Mouse (Mus musculus) layer of hippocampus, adult 6 months (tissue): Measurements from ENCODE around the gene Nfe2. TPM values are rescaled to one million over a fixed set of nuclear protein-coding genes. Genes with fewer than 3 reads are reported as not detected.

Source experiments
- long read RNA-seq, 2 experiments: library from polyadenylated mRNA; unstranded; transcript quantifications; one replicate each; pipeline ENCODE4 v2.0.0; 2019 to 2020
- microRNA-seq: library from miRNA; unstranded; fragments of <30 nt; microRNA quantifications from one replicate; pipeline ENCODE4 v1.2.0, GENCODE M21; 2020
- polyA plus RNA-seq: library from polyadenylated mRNA; unstranded; fragments of <200 nt; fragmentation: Nextera tagmentation; gene quantifications from 2 replicates; pipeline ENCODE4 v1.2.3, GENCODE M21; 2021

The Nfe2 gene
- not detected in 2 replicates for polyA plus RNA-seq
- long read RNA-seq, experiment 1 = 0 reads
- long read RNA-seq, experiment 2 = 0 reads

DNA sequence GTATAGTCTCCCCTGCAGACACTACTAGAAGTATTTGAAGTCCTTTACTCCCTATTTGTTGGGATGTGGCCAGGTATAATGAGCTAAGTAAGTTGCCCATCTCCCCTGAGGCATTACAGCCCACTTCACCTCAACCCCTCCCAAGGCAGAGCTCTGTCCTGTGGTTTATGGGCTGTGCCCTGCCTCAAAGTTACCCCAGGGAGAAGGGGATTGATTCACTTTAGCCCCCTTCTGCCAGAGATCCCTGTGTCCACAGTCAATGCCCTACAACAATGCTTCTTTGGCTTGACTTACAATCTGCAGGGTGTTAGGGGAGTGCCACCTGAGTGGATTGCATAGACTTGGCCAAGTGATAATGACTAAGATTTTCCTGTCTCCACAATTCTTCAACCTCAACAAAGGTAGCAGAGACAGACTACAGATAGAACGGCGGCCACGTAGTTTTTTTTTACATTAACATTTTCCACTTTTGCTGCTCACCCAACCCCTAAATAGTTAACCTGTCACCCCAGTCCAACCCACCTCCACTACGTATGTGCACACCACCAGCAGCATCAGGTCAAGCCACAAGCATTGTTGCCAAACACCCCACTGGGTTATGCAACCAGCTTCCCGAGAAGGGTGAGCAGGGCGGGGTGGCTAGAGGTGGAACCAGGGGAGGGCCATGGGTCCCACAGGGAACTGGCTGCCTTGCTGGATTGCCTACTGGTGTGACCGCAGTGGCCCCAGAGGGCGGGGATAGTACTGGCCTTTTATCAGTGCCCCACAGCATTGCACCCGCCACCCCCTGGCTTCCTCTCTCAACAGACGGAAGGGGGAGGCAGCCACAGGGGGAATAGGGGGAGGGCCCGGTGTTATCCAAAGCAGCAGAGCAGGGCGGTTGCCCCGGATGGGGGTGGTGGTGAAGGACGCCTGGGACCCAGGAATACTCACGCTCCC, at the start of gene Nfe2:
Nfe2 (minus strand) TSS at position 614 of the 939 bp plus-strand sequence.

GRCm38 (mm10) chr15:103272419-103273279, 14.4 kb upstream of the Nfe2 start, which contains the start of gene Copz1:
Gene Copz1 (plus strand): TSS chr15:103272714.

DNA sequence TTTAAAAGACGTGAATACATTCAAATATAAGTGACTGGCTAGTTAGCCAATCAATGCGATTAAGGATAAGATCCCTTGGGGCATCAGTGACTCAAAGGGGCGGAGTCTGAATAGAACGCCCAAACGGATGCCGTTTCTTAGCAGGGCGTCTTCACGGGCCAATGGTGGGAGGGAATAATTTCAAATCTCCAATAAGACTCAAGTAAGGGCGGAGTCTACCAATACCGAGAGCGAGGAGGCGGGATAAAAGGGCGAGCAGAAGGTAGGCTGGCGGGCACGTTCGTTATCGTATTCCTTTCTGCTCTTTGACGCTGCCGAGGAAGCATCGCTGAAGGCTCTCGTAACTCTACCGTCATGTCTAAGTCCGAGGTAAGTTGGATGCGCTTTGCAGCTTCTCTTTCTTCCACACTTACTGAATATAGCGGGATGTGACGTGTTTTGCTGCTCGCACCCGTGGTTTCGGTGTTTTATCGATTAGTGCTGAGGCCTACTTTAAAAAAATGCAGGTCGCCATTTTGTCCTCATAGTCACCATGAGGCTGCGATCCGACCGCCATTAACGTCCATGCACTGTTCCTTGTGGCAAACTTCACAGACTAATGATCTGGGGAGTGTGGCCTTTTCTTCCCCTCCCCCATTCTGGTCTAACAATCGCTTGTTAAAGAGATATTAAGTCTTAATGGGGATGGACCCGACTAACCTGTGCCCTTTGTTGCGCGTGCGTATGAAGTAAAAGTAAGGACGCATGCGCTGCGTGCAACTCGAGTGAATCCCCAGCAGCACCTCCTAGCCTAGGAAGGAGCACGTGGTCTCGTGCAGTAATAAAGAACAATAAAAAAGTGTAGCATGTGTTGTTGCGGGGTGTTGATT, 17.8 kb downstream of the Nfe2 start, which contains the start of gene Hnrnpa1:
Hnrnpa1 (plus strand) TSS at position 273 of the 869 bp plus-strand sequence.

DNA sequence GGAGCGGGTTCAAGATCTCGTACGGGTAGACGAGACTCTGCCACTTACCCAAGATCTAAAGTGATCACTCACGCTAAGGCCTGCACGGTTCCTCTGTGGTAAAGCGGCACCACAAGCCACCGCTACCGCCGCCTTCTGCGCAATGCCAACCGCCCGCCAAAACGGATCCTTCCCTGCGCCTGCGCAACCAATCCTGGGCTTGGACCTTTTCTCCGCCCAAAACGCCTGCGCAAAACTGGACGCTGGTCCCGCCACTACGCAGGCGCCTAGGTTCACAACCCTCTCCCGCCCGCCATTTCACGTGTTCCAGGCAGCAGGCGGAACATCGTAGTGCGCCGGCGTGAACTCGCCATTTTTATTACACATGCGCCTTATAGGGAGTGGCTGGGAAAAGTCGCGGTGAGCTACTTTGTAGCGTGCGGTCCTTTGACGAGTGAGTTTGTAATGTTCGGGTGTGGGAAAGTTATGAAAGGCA, 18.5 kb downstream of the Nfe2 start, which contains the start of gene Cbx5:
Cbx5 (minus strand) TSS at position 132 of the 475 bp plus-strand sequence.

Small RNAs within 50 kb of the gene (microRNA-seq; reads per million reads assigned to microRNA genes)
- gene Mir148b = 128 reads per million, percentile 61 among the genes with 10 or more reads in this experiment

Other genes with a start within 250 kb of the Nfe2 start
- gene Hoxc4, start 239.5 kb downstream of the Nfe2 start, polyA plus RNA-seq = not detected in 2 replicates
- 7.3 and 7.7 TPM in 2 replicates for gene Smug1, start 91.3 kb downstream of the Nfe2 start, polyA plus RNA-seq
- 84.7 and 97.7 TPM in 2 replicates for gene Cbx5, start 18.6 kb downstream of the Nfe2 start, polyA plus RNA-seq
- gene Hnrnpa1, start 18.0 kb downstream of the Nfe2 start, polyA plus RNA-seq = 214 and 277 TPM in 2 replicates
- gene Copz1, start 14.3 kb upstream of the Nfe2 start, polyA plus RNA-seq = 130 and 134 TPM in 2 replicates
- gene Gpr84, start 52.2 kb upstream of the Nfe2 start, polyA plus RNA-seq = 1.5 and 1.7 TPM in 2 replicates
- 16.1 and 20.8 TPM in 2 replicates for gene Zfp385a, start 81.7 kb upstream of the Nfe2 start, polyA plus RNA-seq
- gene Itga5, start 108.4 kb upstream of the Nfe2 start, polyA plus RNA-seq = 0.51 and 0.52 TPM in 2 replicates
- 0.36 TPM in 1 of 2 replicates, not detected in the other for gene Gtsf1, start 172.1 kb upstream of the Nfe2 start, polyA plus RNA-seq
- gene Gtsf2, start 190.1 kb upstream of the Nfe2 start, polyA plus RNA-seq = not detected in 2 replicates
- 2.3 and 2.5 TPM in 2 replicates for gene Nckap1l, start 195.4 kb upstream of the Nfe2 start, polyA plus RNA-seq
- 23.5 and 23.6 TPM in 2 replicates for gene Pde1b, start 244.6 kb upstream of the Nfe2 start, polyA plus RNA-seq